Mouse (Mus musculus): ENCODE measurements around the gene Arl8b. TPM values are rescaled to one million over a fixed set of nuclear protein-coding genes. Genes with fewer than 3 reads are reported as not detected.
A peak's percentile ranks its signal among the peaks of the same experiment; 100 is the strongest.

The Arl8b gene
- total RNA-seq (2015) (188 and 201 TPM in 2 replicates), total RNA-seq (2017) (67.0 and 67.8 TPM in 2 replicates)

- peak; percentile 87 for ATAC-seq (ENCODE audit: poor library complexity, severe bottlenecking)
These were observed at the start of gene Arl8b for GRCm38 (mm10) chr6:108782526-108783183. TSS of gene Arl8b (plus strand) at chr6:108783099.

- ATAC-seq (ENCODE audit: poor library complexity, severe bottlenecking): peak; percentile 89
These were observed 46.8 kb upstream of the Arl8b start for GRCm38 (mm10) chr6:108735910-108736750.

GRCm38 (mm10) chr6:108738463-108739203 is 44.3 kb upstream of the Arl8b start:
- ATAC-seq (ENCODE audit: poor library complexity, severe bottlenecking): no peak

GRCm38 (mm10) chr6:108740579-108740978 is 42.3 kb upstream of the Arl8b start:
- no peak for ATAC-seq (ENCODE audit: poor library complexity, severe bottlenecking)

GRCm38 (mm10) chr6:108743730-108744129 is 39.2 kb upstream of the Arl8b start:
- ATAC-seq (ENCODE audit: poor library complexity, severe bottlenecking): no peak

- peak; percentile 59 for ATAC-seq (ENCODE audit: poor library complexity, severe bottlenecking)
These were observed 31.6 kb upstream of the Arl8b start for GRCm38 (mm10) chr6:108751324-108751723.

GRCm38 (mm10) chr6:108752395-108752794 is 30.5 kb upstream of the Arl8b start:
- ATAC-seq (ENCODE audit: poor library complexity, severe bottlenecking): no peak

- no peak for ATAC-seq (ENCODE audit: poor library complexity, severe bottlenecking)
These were observed 29.4 kb upstream of the Arl8b start for GRCm38 (mm10) chr6:108753536-108753935.

- ATAC-seq (ENCODE audit: poor library complexity, severe bottlenecking): no peak
These were observed 28.5 kb upstream of the Arl8b start for GRCm38 (mm10) chr6:108754376-108754775.

- peak; percentile 89 for ATAC-seq (ENCODE audit: poor library complexity, severe bottlenecking)
These were observed 27.0 kb upstream of the Arl8b start for GRCm38 (mm10) chr6:108755936-108756335.

- no peak for ATAC-seq (ENCODE audit: poor library complexity, severe bottlenecking)
These were observed 23.8 kb upstream of the Arl8b start for GRCm38 (mm10) chr6:108758997-108759697.

- ATAC-seq (ENCODE audit: poor library complexity, severe bottlenecking): no peak
These were observed 23.2 kb upstream of the Arl8b start for GRCm38 (mm10) chr6:108759698-108760039.

- ATAC-seq (ENCODE audit: poor library complexity, severe bottlenecking): no peak
These were observed 12.0 kb upstream of the Arl8b start for GRCm38 (mm10) chr6:108770880-108771279.

GRCm38 (mm10) chr6:108772913-108773312 is 10.0 kb upstream of the Arl8b start:
- peak; percentile 99 for ATAC-seq (ENCODE audit: poor library complexity, severe bottlenecking)

GRCm38 (mm10) chr6:108773480-108773879 is 9.4 kb upstream of the Arl8b start:
- no peak for ATAC-seq (ENCODE audit: poor library complexity, severe bottlenecking)

- ATAC-seq (ENCODE audit: poor library complexity, severe bottlenecking): no peak
These were observed 6.6 kb upstream of the Arl8b start for GRCm38 (mm10) chr6:108776274-108776673.

GRCm38 (mm10) chr6:108777560-108778287 is 5.2 kb upstream of the Arl8b start:
- ATAC-seq (ENCODE audit: poor library complexity, severe bottlenecking): no peak

- ATAC-seq (ENCODE audit: poor library complexity, severe bottlenecking): no peak
These were observed 4.5 kb upstream of the Arl8b start for GRCm38 (mm10) chr6:108778399-108778798.

- peak; percentile 49 for ATAC-seq (ENCODE audit: poor library complexity, severe bottlenecking)
These were observed 1.0 kb upstream of the Arl8b start for GRCm38 (mm10) chr6:108781865-108782264.

Measured in megakaryocyte, adult 5-6 weeks (primary cell).